Mouse (Mus musculus): ENCODE measurements around the gene Map4k3.
A peak's percentile ranks its signal among the peaks of the same experiment; 100 is the strongest.
"Not testable (repeated sequence)": the region's sequence is repeated elsewhere in the genome, so short reads cannot be mapped to it uniquely, and the experiment has no call there.

The Map4k3 gene

GRCm38 (mm10) chr17:80728062-80728858 is at the start of gene Map4k3:
TSS of gene Map4k3 (minus strand) at chr17:80728485.
- DNase-seq = peak; percentile 92

GRCm38 (mm10) chr17:80777581-80777980 is 49.3 kb upstream of the Map4k3 start:
- no peak for DNase-seq

GRCm38 (mm10) chr17:80775178-80775788 is 47.0 kb upstream of the Map4k3 start:
- no peak for DNase-seq

- DNase-seq = no peak
Measured at GRCm38 (mm10) chr17:80772545-80773453, 44.5 kb upstream of the Map4k3 start.

GRCm38 (mm10) chr17:80770065-80770464 is 41.8 kb upstream of the Map4k3 start:
- DNase-seq = no peak

GRCm38 (mm10) chr17:80765204-80765603 is 36.9 kb upstream of the Map4k3 start:
- DNase-seq = no peak

- DNase-seq = no peak
Measured at GRCm38 (mm10) chr17:80763065-80763681, 34.9 kb upstream of the Map4k3 start.

GRCm38 (mm10) chr17:80762391-80763040 is 34.2 kb upstream of the Map4k3 start:
- no peak for DNase-seq

- not testable (repeated sequence) for DNase-seq
Measured at GRCm38 (mm10) chr17:80761191-80761590, 32.9 kb upstream of the Map4k3 start.

GRCm38 (mm10) chr17:80760344-80761145 is 32.3 kb upstream of the Map4k3 start:
- no peak for DNase-seq

- peak; percentile 46 for DNase-seq
Measured at GRCm38 (mm10) chr17:80756043-80756442, 27.8 kb upstream of the Map4k3 start.

- DNase-seq = no peak
Measured at GRCm38 (mm10) chr17:80755076-80755871, 27.0 kb upstream of the Map4k3 start.

GRCm38 (mm10) chr17:80754589-80754988 is 26.3 kb upstream of the Map4k3 start:
- no peak for DNase-seq

GRCm38 (mm10) chr17:80752466-80752865 is 24.2 kb upstream of the Map4k3 start:
- no peak for DNase-seq

GRCm38 (mm10) chr17:80739421-80739820 is 11.1 kb upstream of the Map4k3 start:
- no peak for DNase-seq

GRCm38 (mm10) chr17:80734700-80735099 is 6.4 kb upstream of the Map4k3 start:
- no peak for DNase-seq

GRCm38 (mm10) chr17:80733121-80733800 is 5.0 kb upstream of the Map4k3 start:
- DNase-seq = no peak

- no peak for DNase-seq
Measured at GRCm38 (mm10) chr17:80732256-80732655, 4.0 kb upstream of the Map4k3 start.

- DNase-seq = not testable (repeated sequence)
Measured at GRCm38 (mm10) chr17:80730283-80730682, 2.0 kb upstream of the Map4k3 start.

- no peak for DNase-seq
Measured at GRCm38 (mm10) chr17:80729825-80730224, 1.5 kb upstream of the Map4k3 start.

Data from kidney, adult 18-20 months (tissue).